Mouse (Mus musculus) central nervous system, embryonic 14 days (tissue): ENCODE measurements around the gene Sv2a. TPM values are rescaled to one million over a fixed set of nuclear protein-coding genes. Genes with fewer than 3 reads are reported as not detected.

Experiments
- polyA plus RNA-seq: library from polyadenylated mRNA; depleted of rRNA; stranded (reverse); fragments of >200 nt; gene quantifications from 2 replicates; pipeline ENCODE4 v1.2.3, GENCODE M21; 2012; rRNA removed

Sv2a gene
- 89.5 and 92.3 TPM in 2 replicates for polyA plus RNA-seq

GRCm38 (mm10) chr3:96180727-96181477 is at the start of gene Sv2a:
Gene Sv2a (plus strand): TSS chr3:96181151.

DNA sequence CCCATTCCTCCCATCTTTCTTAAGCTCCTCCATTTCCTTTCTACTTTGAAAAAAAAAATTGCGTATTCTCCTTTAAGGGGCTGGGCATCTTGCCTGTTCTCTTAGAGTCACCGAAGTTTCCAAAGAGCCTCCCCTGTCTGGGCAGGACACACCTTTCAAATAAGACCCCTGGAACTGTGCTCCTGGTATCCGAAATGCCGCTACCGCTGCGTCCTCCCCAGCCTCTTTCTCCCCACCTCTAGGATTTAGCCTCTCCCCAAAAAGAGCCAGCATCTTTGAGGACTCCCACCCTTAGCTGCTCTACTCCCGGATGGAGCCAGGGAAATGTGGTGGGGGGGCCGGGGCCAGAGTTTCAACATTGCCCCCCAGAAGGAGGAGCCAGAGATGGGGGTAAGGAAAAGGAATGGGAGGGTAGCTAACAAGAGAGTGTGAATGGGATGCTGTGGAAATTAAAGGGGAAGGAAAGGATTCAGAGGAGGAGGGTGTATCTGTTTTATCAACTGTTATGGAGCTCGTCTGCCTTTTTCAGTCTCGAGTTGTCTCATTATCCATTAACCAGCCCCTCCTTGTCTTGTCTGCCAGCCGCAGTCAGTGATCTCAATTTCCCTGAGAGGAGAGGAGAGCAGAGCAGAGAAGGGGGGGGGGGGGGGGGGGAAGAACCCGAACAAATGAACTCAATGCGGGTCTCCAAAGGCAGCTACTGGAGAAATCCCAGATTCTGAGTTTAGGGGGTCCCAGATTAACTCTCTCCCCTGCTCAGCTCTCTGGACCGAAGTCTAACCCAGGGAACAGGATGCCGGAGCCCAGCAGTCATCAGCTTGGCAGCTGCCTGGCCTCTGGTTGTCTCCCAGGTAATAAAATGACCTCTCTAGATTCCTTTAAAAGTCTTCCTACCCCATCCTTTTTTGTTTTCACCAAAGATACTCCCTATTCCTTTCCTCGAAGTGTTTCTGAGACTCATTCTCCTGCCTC is 18.8 kb upstream of the Sv2a start, which contains the start of gene Mtmr11:
Gene Mtmr11 (plus strand): TSS at position 136 of the 972 bp plus-strand sequence.

GRCm38 (mm10) chr3:96172197-96173178 is 8.5 kb upstream of the Sv2a start, which contains the start of gene Sf3b4:
Gene Sf3b4 (plus strand): TSS chr3:96172332.

GRCm38 (mm10) chr3:96219661-96220130 is 38.7 kb downstream of the Sv2a start, which contains the start of the genes Bola1 and Hist2h2ab:
Gene Bola1 (minus strand): TSS chr3:96219709.
Gene Hist2h2ab (plus strand): TSS chr3:96219865.

DNA sequence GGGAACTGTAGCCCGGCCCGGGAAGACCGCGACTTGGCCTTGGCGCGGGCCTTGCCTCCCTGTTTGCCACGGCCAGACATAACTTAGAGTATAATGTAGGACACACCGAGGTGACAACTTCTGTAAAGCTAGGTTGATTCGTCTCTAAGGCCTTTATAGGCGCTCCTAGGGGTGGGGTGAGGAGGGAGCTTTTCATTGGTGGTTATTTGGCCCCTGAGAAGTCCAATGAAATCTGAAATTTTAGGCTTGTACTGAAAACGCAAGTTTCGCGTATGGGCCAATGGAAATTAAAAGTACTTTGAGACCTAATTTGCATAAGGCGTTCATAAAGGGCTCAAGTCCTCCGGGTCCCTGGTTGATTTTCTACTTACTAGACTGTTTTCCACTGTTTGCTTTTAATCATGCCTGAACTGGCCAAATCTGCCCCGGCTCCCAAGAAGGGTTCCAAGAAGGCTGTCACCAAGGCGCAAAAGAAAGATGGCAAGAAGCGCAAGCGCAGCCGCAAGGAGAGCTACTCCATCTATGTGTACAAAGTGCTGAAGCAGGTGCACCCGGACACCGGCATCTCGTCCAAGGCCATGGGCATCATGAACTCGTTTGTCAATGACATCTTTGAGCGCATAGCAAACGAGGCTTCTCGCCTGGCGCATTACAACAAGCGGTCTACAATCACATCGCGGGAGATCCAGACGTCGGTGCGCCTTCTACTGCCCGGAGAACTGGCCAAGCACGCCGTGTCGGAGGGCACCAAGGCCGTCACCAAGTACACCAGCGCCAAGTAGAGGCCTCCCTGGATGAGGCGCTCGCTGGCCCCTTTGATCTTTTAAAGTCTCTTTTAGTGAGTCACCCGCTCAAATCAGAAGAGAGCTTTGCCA is 40.1 kb downstream of the Sv2a start, which contains the start of the genes Hist2h2ac and Hist2h2be:
Gene Hist2h2ac (minus strand): TSS at position 116 of the 875 bp plus-strand sequence.
Gene Hist2h2be (plus strand): TSS at position 355 of the 875 bp plus-strand sequence.

DNA sequence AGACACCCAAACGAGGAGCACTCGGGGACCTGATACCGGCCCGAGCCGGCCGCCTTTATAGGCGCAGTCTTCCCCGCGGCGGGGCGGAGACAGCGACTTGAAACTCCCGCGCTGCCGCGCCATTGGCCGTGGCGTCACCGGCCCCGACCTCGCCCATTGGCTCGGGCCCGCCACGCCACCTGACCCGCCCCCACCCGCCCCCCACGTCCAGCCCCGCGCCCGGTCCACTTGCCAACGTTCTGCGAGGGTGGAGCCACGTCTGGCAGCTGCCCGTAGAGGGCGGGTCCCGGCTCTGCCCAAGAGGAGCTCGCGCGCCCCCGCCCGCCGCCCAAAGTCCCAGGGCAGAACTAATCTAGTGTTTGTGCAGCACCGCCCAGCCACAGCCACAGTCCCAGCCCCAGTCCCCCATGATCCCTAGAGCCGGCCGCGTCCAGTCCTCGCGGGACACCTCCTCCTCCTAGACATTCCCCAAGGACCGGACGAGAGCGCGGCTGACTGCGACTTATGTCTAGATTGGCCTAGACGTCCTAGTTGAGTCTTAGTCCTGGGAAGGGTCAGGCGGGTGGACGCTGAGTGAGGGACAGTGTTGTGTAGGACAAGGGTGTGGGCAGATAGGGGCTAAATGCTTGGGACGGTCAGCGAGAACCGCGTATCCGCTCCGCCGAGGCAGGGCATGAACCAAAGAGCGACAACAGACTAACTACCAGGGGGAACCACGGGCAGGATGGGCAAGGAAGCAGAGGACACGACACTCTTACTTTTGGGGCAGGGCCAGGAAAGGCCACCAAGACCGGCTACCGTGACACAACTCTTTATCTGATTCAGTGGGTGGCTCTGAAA is 58.2 kb downstream of the Sv2a start, which contains the start of gene Hist2h3c2:
Gene Hist2h3c2 (minus strand): TSS at position 174 of the 840 bp plus-strand sequence.

DNA sequence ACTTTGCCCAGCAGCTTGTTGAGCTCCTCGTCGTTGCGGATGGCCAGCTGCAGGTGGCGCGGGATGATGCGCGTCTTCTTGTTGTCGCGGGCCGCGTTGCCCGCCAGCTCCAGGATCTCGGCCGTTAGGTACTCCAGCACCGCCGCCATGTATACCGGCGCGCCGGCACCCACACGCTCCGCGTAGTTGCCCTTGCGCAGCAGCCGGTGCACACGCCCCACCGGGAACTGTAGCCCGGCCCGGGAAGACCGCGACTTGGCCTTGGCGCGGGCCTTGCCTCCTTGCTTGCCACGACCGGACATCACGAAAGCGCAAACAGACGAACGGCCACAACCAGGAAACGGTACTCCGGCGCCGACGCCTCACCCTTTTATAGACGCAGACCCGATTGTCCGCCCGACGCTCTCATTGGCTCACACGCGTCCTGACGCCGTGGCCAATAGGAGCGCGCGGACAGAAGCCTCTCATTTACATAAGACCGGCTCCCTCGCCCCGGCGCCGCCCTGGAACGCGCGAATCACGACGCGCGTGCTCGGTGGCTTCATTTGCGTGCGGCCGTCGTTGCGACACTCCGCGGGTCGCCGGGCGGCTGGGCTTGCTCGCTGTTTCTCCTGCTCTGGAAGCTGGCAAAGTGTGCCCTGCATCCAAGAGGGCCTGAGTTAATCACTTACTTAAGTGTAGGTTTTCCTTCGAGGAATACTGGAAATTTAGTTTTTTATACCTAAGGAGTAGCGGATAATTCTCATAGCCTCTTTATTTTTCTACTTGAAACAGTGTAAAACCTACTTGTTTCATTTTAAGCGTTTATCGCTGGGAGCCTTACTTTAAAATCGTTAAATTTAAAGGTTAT is 59.2 kb downstream of the Sv2a start, which contains the start of gene Hist2h2aa2:
Gene Hist2h2aa2 (minus strand): TSS at position 328 of the 850 bp plus-strand sequence.

Other genes starting within 250 kb of the Sv2a start
- gene Plekho1, start 185.2 kb upstream of the Sv2a start, polyA plus RNA-seq, result 186 and 227 TPM in 2 replicates
- 33.9 and 36.1 TPM in 2 replicates for gene Vps45, start 122.7 kb upstream of the Sv2a start, polyA plus RNA-seq
- 8.3 and 10.5 TPM in 2 replicates for gene Otud7b, start 76.6 kb upstream of the Sv2a start, polyA plus RNA-seq
- gene Mtmr11, start 19.1 kb upstream of the Sv2a start, polyA plus RNA-seq, result 12.5 and 18.8 TPM in 2 replicates
- 101 and 105 TPM in 2 replicates for gene Sf3b4, start 8.8 kb upstream of the Sv2a start, polyA plus RNA-seq
- gene Bola1, start 38.6 kb downstream of the Sv2a start, polyA plus RNA-seq, result 51.9 and 68.2 TPM in 2 replicates
- gene Hist2h2ab, start 38.7 kb downstream of the Sv2a start, polyA plus RNA-seq, result 1.9 and 3.9 TPM in 2 replicates
- 6.5 and 9.3 TPM in 2 replicates for gene Hist2h2ac, start 39.7 kb downstream of the Sv2a start, polyA plus RNA-seq
- 12.5 and 17.2 TPM in 2 replicates for gene Hist2h2be, start 40.0 kb downstream of the Sv2a start, polyA plus RNA-seq
- 37.5 and 61.5 TPM in 2 replicates for gene Hist2h3c2, start 58.0 kb downstream of the Sv2a start, polyA plus RNA-seq
- 5.6 and 10.1 TPM in 2 replicates for gene Hist2h2aa2, start 59.1 kb downstream of the Sv2a start, polyA plus RNA-seq
- gene Hist2h2aa1, start 64.3 kb downstream of the Sv2a start, polyA plus RNA-seq, result 67.5 and 77.3 TPM in 2 replicates
- gene Hist2h3c1, start 65.5 kb downstream of the Sv2a start, polyA plus RNA-seq, result not detected in 2 replicates
- gene Hist2h4, start 82.2 kb downstream of the Sv2a start, polyA plus RNA-seq, result 6.8 and 9.5 TPM in 2 replicates
- gene Hist2h3b, start 87.5 kb downstream of the Sv2a start, polyA plus RNA-seq, result 53.0 and 82.8 TPM in 2 replicates
- gene Hist2h2bb, start 88.6 kb downstream of the Sv2a start, polyA plus RNA-seq, result 10.0 and 13.6 TPM in 2 replicates
- 3.4 and 4.1 TPM in 2 replicates for gene Fcgr1, start 112.8 kb downstream of the Sv2a start, polyA plus RNA-seq